Mouse (Mus musculus) adrenal gland, adult 8-10 months (tissue): ENCODE data around the gene Wdfy4. TPM values are rescaled to one million over a fixed set of nuclear protein-coding genes. Genes with fewer than 3 reads are reported as not detected.

Source experiments
- DNase-seq: peaks from one replicate; pipeline ENCODE4 v3.0.0; 2022
- total RNA-seq, 4 experiments: library from RNA; stranded (reverse); gene quantifications; 2 replicates each; pipeline ENCODE4 v1.2.4; 2022

Gene Wdfy4
- total RNA-seq, 4 experiments from 2014 or later = 2.9 to 8.1 (median 4.9) TPM

DNA sequence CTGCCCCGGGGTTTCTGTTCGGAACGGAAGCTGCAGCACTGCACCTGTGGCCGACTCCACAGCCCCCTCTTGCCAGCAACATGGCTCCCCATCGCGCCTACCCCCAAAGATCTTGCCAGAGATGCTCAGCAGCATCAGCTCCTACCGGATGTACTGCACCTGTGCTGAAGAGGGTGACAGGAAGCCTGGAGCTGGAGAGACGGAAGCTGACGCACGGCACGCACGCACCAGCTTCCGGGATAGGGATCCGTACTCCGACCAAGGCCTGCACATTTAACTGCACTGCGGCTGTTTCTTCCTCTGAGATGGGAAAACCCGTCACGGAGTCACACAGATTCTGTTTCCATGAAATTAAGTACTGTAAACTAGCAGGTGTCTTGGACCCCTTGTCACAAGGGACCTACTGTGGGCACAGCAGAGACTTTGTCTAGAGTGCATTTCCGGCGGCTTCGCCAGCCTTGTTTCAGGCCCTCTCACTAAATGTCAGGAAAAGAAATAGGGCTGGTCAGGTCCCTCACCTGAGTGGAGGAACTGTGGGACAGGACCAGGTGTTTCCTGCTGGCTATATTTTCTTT lies 4.6 kb upstream of the Wdfy4 start:
- no peak for DNase-seq

DNA sequence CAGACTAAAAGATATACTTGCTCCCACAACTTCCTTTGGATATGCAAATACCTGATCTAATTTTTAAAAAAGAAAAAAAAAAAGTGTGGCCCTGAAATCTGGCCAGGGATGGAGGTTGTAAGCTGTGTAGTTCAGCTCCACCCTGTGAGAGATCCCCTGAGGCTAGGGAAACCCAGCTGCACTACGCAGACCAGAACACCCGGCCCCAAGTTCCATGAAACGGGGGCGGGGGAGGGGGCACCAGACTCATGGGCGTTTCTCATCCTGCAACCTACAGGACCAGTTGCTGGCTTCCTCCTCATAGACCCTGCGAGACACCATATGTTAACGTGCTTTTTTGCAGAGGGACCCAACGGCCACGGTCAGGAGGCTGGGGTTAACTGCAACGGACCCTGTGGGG lies 3.9 kb upstream of the Wdfy4 start:
- no peak for DNase-seq

DNA sequence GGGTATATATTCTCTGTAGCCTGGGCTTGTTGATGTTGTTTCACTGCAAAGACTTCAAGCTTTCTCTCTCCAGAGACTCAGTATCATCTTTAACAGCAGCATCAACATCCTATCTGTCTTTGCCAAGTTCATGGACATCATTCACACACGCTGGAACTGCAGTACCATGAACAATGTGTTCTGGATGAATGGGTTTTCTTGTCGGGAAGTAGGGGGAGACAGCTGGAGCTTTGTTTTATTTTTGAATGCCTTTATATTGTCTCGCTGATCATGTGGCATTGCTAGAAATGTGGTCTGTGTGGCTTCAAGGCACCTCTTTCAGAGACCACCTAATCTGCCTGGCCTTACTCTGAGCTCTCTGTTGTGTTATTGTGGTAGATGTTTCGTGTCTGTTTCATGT lies 1.9 kb upstream of the Wdfy4 start:
- DNase-seq = no peak

DNA sequence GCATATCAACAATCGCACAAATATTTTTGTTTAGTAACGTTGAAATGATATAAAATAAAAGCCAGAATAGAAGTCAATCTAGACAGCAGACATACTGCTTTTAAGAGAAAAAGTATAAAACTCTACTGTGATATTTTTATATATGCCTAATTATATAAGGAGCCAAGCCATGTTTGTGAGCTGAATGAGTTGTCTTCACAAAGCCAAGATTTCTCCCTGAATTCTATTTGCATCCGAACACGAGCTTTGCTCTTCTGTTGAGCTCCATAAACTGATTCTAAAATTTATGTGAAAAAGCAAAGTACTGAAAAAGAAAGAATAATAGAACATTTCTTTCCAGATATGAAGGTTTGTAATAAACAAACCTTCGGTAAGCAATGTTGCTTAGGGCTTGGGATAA lies 5.2 kb downstream of the Wdfy4 start:
- DNase-seq = no peak

DNA sequence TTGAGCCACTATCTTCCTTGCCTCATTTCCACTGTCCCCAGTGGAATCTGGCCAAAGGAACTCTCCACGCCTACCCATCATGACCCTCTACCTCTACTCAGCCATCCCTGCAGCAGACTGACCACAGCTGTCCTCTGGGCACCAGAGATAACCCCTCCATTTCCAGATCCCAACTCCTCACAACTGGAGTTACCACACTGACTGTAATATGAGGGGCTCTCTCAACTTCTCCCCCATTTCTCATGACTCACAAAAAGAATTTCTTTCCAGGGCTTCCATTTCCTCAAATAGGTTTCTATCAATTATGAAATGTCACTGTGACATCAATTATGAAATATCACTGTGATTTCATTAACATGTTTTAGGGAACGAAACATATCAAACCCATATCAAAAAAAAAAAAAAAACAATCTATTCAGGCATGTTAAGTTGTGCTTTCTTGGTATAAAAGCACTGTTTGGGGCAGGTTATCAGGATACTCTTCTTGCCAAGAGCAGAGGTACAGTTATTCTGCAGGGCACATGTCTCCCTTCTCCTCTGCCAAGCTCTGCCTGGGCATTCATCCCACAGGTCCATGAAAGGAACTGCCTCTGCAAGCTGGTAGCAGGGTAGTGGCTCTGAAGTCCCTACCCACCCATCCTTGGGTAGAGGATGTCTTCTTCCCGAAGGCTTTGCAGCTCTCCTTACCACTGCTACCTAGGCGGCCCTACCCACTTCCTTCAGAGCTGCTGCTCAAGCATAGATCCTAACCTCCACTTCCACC lies 10.1 kb downstream of the Wdfy4 start:
- DNase-seq = no peak

DNA sequence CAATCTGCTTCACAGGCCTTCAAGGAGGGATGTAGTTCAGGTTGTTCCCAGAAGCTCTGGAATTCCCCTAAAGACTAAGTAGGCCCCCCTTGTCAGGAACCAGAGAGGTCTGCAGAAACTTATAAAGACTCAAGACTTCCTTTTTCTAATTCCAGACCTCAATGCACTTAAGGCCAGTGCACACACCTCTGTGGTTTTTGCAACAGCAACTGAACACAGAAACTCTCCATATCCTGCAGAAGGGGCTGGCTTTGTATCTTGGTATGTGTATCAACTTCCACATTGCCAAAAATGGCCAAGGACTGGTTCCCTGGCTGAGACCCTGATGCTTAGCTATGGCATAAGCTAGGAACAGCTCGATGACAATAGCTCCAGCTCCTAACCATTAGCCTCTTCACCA lies 13.4 kb downstream of the Wdfy4 start:
- no peak for DNase-seq

DNA sequence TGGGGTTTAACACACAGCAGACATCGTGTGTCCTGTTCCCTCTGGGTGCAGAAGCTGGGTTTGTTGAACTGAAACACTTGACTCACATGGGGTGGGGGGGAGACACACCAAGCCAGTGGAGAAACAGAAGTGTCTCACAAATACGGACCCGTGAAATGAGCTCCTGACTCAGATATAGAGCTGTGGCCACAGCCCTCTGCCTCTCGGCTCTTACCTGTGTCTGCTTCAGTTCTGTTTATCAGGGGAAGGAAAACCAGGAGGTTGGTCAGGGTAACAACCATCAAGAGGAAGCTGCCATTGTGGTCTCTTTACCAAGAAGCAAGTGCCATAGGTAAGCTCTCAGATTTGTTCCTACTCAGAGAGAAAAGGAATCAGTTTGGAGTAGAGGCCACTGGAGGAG lies 16.6 kb downstream of the Wdfy4 start:
- no peak for DNase-seq

DNA sequence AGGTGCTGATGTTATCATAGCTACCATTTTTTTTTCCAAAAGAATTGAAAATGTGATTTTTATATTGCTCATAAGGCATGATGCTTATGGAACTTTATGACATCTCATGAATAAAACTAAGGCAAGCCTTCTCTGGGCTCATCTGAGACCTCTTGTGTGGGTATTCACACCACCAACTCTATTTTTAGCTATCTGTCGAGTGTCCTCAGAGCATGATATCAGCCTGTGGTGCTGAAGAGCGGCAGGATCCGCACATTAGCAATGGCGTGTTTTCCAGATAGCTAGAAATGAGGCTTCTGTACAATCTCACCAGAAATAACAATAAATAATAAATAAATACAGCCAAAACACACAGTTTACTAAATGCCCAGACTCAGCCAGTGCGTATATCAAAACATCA lies 23.1 kb downstream of the Wdfy4 start:
- DNase-seq = no peak

DNA sequence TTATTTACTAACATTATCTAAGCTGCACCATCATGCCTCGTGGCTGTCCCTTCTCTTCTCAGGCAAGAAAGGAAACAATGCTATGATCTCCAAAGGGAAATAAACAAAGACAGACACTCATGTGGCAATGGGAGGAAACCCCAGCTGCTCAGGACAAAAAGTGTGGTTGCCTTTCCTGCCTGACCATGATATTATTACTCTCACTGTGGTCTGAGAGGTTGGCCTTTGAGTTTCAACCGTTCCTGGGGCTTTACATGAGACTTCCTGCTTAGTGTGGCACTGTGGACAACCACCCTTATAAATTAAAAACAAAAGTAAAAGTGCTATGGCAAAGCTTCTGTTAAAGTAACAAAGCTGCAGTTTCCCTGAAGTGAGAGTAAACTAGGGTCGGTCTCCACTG lies 27.0 kb downstream of the Wdfy4 start:
- DNase-seq = no peak

DNA sequence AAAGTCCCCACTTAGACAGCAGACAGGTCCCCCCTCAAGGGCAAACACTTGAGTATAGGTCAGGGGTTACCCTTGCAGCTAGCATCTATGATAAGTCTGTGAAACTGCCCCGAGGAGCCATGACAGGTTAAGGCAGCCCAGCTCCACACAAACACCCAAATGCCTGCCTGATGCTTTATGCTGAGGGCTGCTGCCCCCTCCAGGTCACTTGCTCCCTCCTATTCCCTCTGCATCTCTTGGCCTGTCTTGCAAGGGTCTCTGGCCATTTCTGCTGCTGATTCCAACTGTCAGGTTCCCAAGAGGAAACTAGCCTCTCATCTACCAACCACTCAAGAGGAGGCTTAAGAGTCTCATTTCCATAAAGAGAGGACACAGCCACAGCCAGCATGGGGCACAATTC lies 32.4 kb downstream of the Wdfy4 start:
- no peak for DNase-seq

DNA sequence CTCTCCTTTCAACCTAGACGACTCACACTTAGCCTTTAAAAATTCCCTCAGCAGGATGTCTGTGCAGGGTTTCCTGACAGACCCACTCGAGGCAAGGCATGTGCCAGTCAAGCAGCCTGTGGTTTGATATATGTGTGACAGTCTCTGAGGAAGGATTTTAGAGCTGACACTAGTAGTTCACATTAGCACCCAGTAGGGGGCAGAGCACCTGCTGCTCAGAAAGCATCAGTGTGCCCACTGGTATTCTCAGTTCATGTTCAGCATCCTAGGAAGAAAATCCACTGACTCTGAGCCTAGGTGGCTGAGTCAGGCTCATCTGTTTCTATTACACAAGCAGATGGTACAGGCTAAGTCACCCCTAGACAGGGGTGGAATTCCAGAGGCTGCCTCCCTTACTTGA lies 39.0 kb downstream of the Wdfy4 start:
- DNase-seq = no peak

DNA sequence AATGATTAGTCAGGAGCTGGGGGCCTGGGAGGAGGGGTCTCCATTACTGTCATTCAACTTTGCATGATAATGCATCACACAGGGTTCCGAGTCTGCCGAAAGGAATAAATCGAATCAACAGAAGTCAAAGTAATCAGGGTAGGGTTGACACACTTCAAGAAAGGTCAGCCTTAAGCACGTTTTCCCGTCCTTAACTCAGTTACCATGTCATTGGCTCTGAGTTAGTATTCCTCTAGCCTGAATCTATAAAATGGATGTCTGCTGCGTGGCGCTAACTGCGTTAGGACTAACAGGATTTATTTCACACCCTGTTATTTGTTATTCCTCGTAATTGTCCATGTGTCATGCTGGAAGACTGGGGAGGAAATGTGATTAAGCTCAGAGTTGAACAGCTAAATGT lies 48.5 kb downstream of the Wdfy4 start:
- no peak for DNase-seq

DNA sequence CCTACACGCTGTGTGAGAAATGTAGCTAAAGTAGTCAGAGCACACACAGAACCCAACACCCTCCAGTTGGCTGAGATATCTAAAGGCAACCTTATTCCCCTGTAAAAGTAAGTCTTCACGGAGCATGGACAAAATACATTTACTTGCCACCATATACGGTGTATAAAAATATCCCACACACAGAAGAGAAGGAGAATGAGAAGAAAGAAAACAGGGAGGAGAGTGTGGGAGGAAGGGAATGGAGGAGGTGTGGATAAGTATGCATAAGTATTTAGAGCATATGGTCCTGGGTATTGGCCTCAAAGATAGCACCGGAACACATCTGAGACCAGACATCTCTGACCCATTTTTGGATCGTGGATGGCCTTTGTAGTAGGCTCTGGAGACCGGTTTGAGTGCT lies 50.1 kb downstream of the Wdfy4 start:
- DNase-seq = no peak

DNA sequence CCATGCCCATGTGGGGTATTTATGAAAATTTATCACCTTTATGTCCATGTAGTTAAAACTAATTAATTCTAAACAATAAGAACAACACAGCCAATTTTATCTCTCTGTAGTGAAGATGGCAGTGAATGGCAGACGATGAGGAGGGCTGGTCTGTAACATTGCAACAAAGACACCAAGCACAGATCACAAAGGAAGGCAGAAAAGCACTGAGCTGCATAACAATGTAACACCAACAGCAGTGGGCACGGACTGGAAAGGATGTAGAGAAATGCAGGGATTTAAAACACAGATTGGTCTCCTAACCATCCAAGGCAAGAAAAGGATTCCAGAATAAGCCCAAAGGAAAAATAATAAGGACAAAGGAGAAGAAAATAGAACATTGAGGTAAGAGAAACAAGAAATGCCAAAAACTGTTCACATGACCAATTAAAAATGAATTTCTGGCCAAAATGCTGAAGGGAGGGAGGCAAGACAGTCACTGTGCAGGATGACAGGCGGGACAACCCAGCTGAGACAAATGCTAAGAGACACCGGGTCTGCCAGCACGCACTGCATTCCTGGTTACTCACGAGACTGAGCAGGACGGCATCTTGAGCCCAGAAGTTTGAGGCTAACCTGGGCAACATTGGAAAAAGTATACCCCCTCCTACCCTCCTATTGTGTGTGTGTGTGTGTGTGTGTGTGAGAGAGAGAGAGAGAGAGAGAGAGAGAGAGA lies 54.1 kb downstream of the Wdfy4 start:
- no peak for DNase-seq

DNA sequence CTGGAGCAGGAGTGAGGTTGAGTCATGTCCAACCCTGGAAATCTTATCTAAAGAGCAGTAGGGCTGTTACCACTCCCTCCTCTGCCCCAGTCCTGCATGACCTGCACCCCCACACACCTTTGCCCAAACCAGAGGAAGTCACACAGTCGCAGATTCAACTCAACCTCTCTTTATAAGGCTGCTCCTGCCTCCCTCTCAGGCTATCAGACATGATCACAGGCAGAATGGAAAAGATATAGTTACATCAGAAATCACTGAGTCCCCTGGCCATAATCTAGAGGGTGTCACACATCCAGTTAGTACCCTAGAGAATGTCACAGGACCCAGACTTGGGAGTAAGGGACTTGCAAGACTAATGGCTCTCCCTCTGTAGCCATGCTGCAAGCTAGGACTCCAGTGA lies 68.7 kb downstream of the Wdfy4 start:
- DNase-seq = no peak

DNA sequence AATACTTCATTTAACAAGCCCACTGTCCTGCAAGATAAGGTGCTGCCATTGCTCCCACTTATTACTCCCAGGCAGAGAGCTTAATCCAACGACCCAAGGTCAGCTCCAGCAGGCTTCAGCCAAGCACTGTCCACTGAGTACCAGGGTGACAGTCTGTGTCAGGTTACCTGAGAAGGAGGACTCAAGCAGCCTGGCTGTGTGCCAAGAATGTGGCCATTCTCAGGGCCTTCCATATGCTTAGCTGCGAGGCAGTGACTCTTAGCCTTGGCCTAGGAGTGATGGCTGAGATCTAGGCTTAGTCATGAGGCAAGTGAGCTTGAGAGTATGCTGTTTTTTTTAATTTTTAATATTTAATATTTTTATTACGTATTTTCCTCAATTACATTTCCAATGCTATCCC lies 80.5 kb downstream of the Wdfy4 start:
- no peak for DNase-seq

DNA sequence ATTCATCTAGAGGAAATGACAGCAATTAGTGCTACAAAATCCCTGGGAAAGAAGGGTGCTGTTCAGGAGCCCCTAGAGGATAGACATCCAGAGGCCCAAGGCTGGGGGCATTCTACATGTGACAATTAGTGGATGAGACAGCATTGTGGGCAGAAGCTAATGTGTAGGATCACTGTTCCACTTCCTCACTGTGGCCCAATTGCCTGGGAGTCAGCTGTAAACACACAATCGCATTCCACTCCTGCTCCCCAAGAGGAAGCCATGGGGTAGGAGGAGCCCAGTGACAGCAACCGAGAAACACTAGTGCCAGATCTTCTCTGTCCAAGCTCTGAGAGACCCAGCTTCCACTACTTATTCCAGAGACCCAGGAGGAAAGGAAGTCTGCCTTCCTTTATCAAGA lies 83.7 kb downstream of the Wdfy4 start:
- no peak for DNase-seq

DNA sequence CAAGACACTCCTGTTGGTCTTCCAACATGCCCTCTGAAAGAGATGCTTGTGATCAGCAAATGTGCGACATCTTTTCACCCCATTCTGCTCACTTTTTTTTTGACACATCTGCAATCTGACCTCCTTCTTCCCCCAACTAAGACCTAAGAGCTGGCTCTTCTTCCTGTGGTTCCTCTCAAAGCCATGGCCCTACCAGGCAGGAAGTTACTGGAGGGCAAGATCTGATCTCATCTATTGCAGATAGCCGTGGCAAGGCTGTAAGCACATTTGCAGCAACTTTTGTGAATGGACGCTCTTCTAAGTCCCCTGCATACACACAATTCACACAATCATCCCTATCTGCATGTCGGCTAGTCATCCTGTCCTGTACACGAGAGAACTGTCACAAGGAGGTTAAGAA lies 85.4 kb downstream of the Wdfy4 start:
- no peak for DNase-seq

DNA sequence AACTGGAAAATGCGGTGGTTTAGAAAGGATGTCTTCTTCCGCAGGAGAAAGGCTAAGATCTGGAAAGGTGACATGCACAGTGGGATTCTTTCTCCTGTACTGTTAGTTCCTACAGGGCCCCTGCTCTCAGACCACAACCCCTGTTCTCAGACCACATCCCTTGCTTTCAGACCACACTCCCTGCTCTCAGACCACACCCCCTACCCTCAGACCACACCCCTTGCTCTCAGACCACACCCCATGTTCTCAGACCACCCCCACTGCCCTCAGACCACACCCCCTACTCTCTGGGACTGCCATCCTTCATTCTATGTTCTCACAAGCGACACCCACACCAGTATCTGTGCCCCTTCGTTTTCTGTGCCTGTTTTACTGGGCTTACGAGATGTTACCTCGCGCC lies 86.2 kb downstream of the Wdfy4 start:
- DNase-seq = no peak

DNA sequence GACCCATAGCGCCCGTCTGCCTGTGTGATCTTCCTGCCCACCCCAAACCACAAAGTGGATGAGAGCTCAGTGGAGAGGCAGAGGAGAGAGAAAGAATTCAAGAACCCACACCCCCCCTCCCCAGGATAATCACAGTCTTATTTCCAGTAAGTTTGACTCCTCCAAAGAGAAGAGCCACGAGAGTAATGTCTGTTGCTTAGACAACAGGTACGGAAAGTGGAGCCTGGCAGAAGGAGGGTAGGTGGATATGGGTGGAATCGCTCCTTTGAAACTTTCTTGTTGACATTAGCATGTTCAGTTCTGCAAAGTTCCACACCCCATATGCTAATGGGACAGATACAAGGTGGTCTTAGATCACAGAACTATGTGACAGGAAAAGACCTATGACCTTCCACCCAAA lies 88.8 kb downstream of the Wdfy4 start:
- no peak for DNase-seq

DNA sequence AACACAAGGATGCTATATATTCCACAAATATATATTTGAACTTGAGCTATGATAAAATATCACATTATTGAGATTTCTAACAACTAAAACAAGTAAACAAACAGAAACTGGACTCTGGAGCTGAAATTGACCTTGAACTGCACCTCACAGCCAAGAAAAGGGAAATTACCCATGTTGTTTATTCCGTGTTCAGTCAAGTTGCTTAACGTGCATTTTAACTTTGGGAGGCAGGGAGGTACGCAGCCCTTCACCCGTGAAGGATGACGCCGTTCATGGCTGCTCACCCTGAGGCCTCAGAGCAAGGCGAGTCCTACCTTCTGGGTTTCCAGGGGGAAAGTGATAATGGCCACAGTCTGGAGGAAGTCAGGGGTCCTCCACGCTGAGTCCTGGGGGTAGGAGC lies 102.0 kb downstream of the Wdfy4 start:
- DNase-seq = no peak

DNA sequence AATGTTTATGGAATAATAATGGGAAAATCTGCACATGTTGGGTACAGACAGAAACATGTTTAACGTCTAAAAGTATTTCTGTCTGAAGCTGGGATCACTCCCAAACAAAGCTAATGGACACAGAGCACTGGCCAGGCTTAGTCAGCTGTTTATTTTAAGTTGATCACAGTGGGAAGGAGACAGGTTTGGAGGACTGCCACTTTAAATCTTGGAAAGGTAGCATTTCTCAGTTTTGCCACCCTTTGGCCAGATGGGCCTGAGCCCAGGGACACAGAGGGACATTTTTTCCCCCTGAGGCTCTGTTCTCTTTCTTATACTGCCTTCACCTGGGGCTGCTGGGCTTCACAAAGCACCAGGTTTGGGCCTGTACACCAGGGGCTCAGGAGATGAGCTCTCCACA lies 103.0 kb downstream of the Wdfy4 start:
- DNase-seq = no peak

DNA sequence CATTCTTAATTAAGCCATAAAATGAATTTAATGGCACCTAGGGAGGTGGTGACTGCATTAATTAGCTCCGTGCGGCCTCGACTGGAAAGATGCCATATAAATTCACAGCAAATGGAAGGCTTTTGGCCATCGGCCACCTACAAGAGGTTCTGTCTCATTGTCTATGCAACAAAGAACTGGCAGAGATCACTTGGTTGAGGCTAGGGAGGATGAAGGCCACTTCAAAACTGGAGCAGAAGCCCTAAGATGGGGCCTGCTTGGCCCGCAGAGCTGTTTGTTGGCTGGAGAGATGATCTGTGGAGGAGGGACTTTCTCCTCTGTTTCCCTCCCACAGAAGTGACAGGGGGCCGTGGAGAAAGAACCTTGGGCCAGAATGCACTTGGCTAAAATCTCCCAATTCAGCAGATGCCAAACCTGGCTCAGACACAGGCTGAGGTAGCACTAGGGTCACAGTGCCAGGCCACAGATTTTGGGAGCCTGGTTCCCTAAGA lies 103.9 kb downstream of the Wdfy4 start:
- no peak for DNase-seq

DNA sequence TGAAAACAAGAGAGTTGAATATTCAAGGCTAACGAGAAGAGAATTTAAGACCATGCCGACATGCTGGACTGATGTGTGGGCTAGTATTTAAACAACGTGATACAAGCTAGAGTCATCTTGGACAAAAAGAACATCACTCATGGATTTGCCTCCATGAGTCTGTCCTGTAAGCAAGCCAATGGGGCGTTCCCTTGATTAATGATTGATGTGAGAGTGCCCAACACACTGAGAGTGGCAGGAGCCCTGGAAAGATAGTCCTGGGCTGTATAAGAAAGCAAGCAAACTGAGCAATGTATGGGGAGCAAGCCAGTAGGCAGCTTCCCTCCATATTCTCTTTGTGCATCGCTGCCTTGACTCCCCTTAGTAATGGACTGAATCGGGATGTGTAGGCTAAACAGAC lies 106.7 kb downstream of the Wdfy4 start:
- DNase-seq = no peak
